Mouse (Mus musculus) brain, adult 2 months (tissue): ENCODE data around the gene Pip.

ENCODE experiments used
- DNase-seq: peaks from one replicate; pipeline ENCODE4 v3.0.0; 2011; ENCODE audit warnings: low read depth, low spot score

Pip gene

DNA sequence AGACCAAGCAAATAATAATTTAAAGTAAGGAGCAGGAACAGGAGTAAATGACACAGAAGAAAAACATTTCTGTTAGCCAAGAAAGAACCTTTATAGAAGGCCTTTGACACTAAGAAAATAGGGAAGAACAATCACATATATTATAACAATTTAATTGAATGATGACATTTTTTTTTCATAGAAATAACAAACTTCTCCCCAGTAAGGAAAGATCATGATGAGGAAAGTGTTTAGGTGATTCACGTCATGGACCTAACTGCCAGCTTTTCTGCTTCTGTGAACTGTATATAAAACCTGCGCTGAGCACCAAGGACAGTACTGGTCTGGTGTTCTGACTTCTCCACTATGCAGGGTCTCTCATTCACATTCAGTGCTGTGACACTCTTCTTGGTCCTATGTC lies at the start of gene Pip:
Gene Pip, plus strand, starts transcription at position 301 of the 400 bp plus-strand sequence.
- no peak for DNase-seq

DNA sequence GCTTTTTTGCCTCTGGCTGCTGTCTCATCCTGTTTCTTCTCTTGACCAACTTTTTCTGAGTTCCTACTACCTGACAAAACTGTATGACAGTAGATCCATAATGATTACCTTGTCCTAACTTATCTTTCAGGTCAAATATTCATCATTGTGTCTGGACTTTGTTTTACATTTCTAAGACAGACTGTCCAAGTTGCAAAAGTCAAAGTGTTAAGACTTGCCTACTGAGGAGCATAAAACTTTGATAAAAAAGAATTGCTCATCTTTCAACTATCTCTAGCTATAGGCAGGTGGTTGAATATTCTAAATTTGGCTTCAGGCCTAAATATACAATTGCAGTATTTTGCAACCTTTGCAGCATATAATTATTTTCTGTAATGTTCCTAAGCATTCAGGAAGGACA lies 23.2 kb upstream of the Pip start:
- DNase-seq = no peak

DNA sequence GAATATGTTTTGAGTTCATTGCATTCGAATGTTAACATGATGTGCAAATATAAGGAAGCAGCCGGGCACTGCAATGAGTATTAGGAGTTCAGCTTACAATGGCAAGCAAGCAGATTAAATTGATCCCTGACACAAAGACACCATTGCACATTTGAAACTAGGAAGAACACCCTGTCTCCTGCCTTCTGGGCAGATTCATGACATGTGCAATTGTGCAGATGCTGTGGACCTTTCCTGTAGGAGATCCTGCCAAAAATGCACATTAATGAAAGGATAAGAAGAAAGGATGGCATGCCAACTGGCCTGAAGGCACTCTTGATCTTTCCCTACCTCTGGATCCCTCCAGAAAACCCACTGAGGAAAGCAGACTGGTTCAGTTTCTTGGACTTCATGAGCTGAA lies 17.8 kb upstream of the Pip start:
- DNase-seq = no peak

- no peak for DNase-seq
Measured at GRCm38 (mm10) chr6:41852689-41853088, 5.4 kb downstream of the Pip start, which contains the start of gene Sval2. Gene Sval2, plus strand, starts transcription at chr6:41852989.

GRCm38 (mm10) chr6:41864038-41864437 lies 16.7 kb downstream of the Pip start:
- peak; percentile 39 for DNase-seq
